Mouse (Mus musculus): Measurements from ENCODE around the gene Oas2.

DNA sequence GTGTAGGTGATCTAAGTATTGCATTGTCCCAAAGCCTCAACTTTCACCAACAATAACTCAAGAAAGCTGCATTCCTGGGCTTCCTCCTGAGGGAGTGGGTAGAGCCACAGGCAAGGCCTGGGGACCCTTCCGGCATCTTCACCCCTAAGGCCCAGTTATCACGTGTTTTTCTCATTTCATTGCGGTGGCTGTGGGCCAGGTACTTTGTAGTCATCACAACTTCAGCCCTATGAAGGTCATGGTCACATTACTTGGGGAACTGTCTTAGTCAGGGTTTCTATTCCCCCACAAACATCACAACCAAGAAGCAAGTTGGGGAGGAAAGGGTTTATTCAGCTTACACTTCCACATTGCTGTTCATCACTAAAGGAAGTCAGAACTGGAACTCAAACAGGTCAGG is 3.1 kb upstream of the Oas2 start:
- TF ChIP-seq POLR2A (IDR thresholded peaks at IDR 0.05; ENCODE audit: low read depth, low read length), result no peak
- no peak for TF ChIP-seq CTCF (IDR thresholded peaks at IDR 0.05; ENCODE audit: extremely low read depth, insufficient read depth, insufficient read length, insufficient replicate concordance)

Data from spleen, adult 2 months (tissue).